Mouse (Mus musculus): Measurements from ENCODE around the gene Shd.

GRCm38 (mm10) chr17:55954229-55954628 is 16.0 kb upstream of the Shd start:
- TF ChIP-seq CTCF (IDR thresholded peaks at IDR 0.05; ENCODE audit: insufficient read depth, low read depth, low read length): no peak
- no peak for TF ChIP-seq POLR2A (IDR thresholded peaks at IDR 0.05; ENCODE audit: insufficient read depth, low read depth, low read length)
